Mouse (Mus musculus) liver, embryonic 15.5 days (tissue): ENCODE data around the gene 4930564D02Rik. TPM values are rescaled to one million over a fixed set of nuclear protein-coding genes. Genes with fewer than 3 reads are reported as not detected.

ENCODE experiments used
- ATAC-seq: fragments of 200-750 bp; cut with Nextera tagmentation; 2 replicates; pipeline ENCODE4 v1.8.0; 2017; ENCODE audit warnings: moderate number of reproducible peaks, mild to moderate bottlenecking, moderate library complexity; ENCODE audit not compliant: insufficient read depth
- H3K27ac ChIP-seq: fragments of 300-500 bp; sonication (generic); replicated peaks from 2 replicates; pipeline ENCODE4 v1.5.1; 2015; ENCODE audit warnings: mild to moderate bottlenecking, inconsistent platforms
- H3K27me3 ChIP-seq: fragments of 300-500 bp; sonication (generic); 2 replicates; pipeline ENCODE4 v1.6.1; 2015; ENCODE audit warnings: mild to moderate bottlenecking, inconsistent platforms
- H3K36me3 ChIP-seq: fragments of 300-500 bp; sonication (generic); replicated peaks from 2 replicates; pipeline ENCODE4 v1.6.1; 2015; ENCODE audit warnings: moderate library complexity, mild to moderate bottlenecking, inconsistent platforms
- H3K4me1 ChIP-seq: fragments of 300-500 bp; sonication (generic); replicated peaks from 2 replicates; pipeline ENCODE4 v1.6.1; 2015; ENCODE audit warnings: inconsistent platforms
- H3K4me2 ChIP-seq: fragments of 300-500 bp; sonication (generic); 2 replicates; pipeline ENCODE4 v1.6.1; 2015; ENCODE audit warnings: moderate library complexity, mild to moderate bottlenecking, inconsistent platforms
- H3K4me3 ChIP-seq: fragments of 300-500 bp; sonication (generic); replicated peaks from 2 replicates; pipeline ENCODE4 v1.5.1; 2015; ENCODE audit warnings: mild to moderate bottlenecking, inconsistent platforms
- H3K9ac ChIP-seq: fragments of 300-500 bp; sonication (generic); 2 replicates; pipeline ENCODE4 v1.6.1; 2015; ENCODE audit warnings: moderate library complexity, mild to moderate bottlenecking, inconsistent platforms
- H3K9me3 ChIP-seq: fragments of 300-500 bp; sonication (generic); replicated peaks from 2 replicates; pipeline ENCODE4 v1.6.1; 2016; ENCODE audit warnings: inconsistent platforms
- WGBS: fragments of 180-500 bp; shearing (Covaris S2); methylation state at CpG from one replicate; pipeline ENCODE4 v1.1.7; 2015; ENCODE audit warnings: mixed read lengths; ENCODE audit not compliant: insufficient replicate concordance; 5-methylcytosine and 5-hydroxymethylcytosine counted together
- polyA plus RNA-seq: library from polyadenylated mRNA; unstranded; fragments of >200 nt; fragmentation: Nextera tagmentation; extraction: Ambion mirVana; gene quantifications from 2 replicates; pipeline ENCODE4 v1.2.1, GENCODE M21; 2015

Gene 4930564D02Rik
- polyA plus RNA-seq: not detected in 2 replicates

DNA sequence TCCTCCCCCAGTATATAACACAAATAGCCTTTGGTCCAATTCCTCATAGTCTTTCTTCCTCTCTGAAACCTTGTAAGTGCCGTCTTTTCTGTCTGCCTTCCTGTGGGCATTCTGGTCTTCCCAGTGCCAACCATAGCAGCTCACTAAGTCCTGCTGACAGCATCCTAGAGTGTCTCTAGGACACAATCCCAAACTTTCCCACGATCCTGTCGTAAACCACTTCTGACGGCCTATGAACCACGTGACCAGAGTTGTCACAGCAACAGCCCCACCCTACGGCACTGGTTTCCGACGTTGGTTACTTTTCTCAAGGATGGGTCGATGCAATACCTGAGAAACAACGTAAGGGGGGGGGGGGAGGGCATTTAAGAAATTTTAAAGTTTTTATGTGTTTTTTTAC, at the start of gene 4930564D02Rik:
TSS of gene 4930564D02Rik (plus strand) at position 301 of the 400 bp plus-strand sequence.
- no peak within 1 kb of the TSS for H3K27ac ChIP-seq
- ATAC-seq: no peak
- no peak within 1 kb of the TSS for H3K4me2 ChIP-seq
- 70% methylated on average over 10 of the region's 10 CpGs for WGBS
- H3K36me3 ChIP-seq: no peaks in the 10 kb centered on the region
- no peak within 1 kb of the TSS for H3K4me3 ChIP-seq
- no peak within 1 kb of the TSS for H3K9ac ChIP-seq
- no peaks in the 10 kb centered on the region for H3K4me1 ChIP-seq
- peaks cover 5% of the 10 kb centered on the region for H3K27me3 ChIP-seq
- H3K9me3 ChIP-seq: no peaks in the 10 kb centered on the region

DNA sequence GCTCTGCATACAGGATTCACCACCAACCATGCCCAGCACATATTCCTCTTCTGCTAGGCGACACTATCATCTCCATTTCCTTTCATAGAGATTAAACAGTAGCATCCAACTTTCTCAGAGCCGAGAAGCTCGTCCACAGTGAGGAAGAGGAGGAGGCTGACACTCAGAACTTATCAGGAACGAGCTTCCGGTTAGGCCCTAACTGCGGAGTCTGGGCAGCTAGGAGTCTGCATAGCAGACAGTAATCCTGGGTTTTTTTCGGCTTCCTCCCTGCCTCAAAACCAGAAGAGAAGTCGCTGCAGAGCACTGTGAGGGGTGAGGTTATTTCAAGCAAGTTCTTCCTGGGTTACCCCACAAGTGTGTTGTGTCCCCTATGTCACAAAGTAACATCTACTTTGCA, 49.3 kb upstream of the 4930564D02Rik start:
- Histone ChIP-seq H3K9ac (no peak overlapping the region), H3K4me3 (no peak overlapping the region), H3K4me1 (no peaks in the 10 kb centered on the region), H3K36me3 (no peaks in the 10 kb centered on the region), H3K9me3 (no peaks in the 10 kb centered on the region), H3K27me3 (no peaks in the 10 kb centered on the region), H3K4me2 (no peak overlapping the region), H3K27ac (0 out of 2 replicates have a peak overlapping the region, but pooled peaks have one; percentile 24)
- ATAC-seq: no peak; the same call in 1 of the 2 replicates
- WGBS: 37% methylated on average over 8 of the region's 8 CpGs

DNA sequence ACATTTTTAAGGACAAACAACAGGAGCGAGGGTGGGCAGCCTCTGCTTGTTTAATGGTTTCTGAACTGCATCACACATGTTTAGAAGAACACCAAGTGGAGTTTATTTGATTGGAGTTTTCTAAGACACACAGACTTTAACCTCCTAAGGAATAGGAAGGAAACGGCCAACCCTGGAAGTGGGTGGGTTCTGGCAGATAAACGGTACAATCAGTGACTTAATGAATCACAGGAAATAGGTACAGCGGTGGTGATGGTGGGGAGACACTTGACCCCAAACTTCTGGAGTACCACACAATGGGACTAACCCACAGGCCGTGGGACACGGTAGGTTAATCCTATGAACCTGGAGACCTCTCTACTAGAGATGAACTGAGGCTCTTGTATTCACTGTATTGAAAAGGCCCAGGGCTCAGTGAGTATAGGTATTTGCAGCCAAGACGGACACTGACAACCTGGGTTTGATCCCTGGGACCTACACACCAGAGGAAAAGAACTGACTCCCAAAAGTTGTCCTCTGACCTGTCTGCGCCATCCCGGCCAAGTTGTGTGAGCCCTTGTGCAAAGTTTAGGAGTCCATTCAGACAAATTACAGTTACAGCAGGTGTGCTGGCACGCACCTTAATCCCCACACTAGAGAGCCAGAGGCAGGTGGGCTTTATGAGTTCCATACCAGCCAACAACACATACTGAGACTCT, 48.4 kb upstream of the 4930564D02Rik start:
- Histone ChIP-seq H3K4me3 (no peak overlapping the region), H3K36me3 (no peaks in the 10 kb centered on the region), H3K4me1 (no peaks in the 10 kb centered on the region), H3K27ac (0 out of 2 replicates have a peak overlapping the region, but pooled peaks have one; percentile 7), H3K9ac (no peak overlapping the region), H3K9me3 (no peaks in the 10 kb centered on the region), H3K27me3 (no peaks in the 10 kb centered on the region), H3K4me2 (no peak overlapping the region)
- 40% methylated on average over 10 of the region's 10 CpGs for WGBS
- no peak for ATAC-seq

DNA sequence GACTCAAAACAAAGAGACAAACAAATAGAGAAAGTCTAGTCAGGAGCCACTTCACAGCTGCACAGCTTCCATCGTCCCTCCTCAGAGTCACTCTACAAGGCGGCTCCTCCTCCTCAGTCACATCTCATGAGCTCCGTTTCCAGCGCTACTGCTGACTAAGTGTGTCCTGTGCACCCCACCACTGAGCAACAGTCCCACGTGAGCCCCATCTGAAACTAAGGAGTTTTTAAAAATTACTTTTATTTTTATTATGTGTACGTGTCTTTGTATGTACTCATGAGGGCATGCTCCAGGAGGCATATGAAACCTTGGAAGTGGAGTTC, 47.9 kb upstream of the 4930564D02Rik start:
- H3K27me3 ChIP-seq: no peaks in the 10 kb centered on the region
- no peak overlapping the region for H3K4me3 ChIP-seq
- H3K4me2 ChIP-seq: no peak overlapping the region
- 0 out of 2 replicates have a peak overlapping the region, but pooled peaks have one; percentile 7 for H3K27ac ChIP-seq
- no peaks in the 10 kb centered on the region for H3K4me1 ChIP-seq
- no peaks in the 10 kb centered on the region for H3K9me3 ChIP-seq
- WGBS: 61% methylated on average over 6 of the region's 6 CpGs
- ATAC-seq: no peak
- no peaks in the 10 kb centered on the region for H3K36me3 ChIP-seq
- no peak overlapping the region for H3K9ac ChIP-seq

DNA sequence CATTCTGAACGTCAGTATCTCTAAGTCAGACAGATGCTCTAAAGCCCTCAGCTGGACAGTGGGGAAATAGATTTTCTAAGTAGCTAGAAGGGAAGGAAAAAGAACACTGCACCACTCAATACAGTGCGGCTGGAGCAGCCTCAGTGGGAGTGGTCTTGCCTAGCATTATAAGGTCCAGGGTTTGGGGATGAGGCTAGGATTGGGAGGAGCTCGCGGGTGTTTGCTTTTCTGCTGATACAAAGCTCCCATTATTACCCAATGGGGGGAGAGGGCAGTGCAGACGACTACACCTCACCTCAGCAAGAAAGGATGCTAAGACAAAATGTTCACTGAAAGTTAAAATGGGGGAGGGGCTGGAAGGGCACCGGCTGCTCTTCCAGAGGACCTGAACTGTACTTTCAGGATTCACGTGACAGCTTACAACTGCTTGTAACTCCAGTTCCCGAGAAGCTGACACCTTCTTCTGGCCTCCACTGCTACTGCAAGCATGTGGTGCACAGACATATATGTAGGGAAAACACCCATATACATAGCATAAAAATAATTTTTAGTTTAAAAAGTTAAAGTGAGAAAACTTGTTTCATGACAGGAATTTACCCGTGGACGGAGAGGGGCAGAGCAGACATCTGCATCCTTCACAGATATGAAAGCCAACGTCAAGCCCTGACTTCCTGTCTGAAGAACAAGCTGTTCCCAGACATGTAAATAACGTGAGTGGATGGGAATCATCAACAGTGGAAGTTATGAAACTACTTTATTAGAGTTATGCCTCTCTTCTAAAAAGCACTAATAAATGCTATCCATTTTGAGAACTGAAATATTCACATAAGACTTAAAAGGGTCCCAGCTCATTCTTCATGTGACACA, 46.6 kb upstream of the 4930564D02Rik start:
- H3K36me3 ChIP-seq: no peaks in the 10 kb centered on the region
- no peaks in the 10 kb centered on the region for H3K4me1 ChIP-seq
- H3K9ac ChIP-seq: no peak overlapping the region
- H3K4me3 ChIP-seq: no peak overlapping the region
- H3K4me2 ChIP-seq: no peak overlapping the region
- H3K9me3 ChIP-seq: no peaks in the 10 kb centered on the region
- 0 out of 2 replicates have a peak overlapping the region, but pooled peaks have one; percentile 14 for H3K27ac ChIP-seq
- WGBS: 18% methylated on average over 12 of the region's 12 CpGs
- no peaks in the 10 kb centered on the region for H3K27me3 ChIP-seq
- ATAC-seq: no peak

DNA sequence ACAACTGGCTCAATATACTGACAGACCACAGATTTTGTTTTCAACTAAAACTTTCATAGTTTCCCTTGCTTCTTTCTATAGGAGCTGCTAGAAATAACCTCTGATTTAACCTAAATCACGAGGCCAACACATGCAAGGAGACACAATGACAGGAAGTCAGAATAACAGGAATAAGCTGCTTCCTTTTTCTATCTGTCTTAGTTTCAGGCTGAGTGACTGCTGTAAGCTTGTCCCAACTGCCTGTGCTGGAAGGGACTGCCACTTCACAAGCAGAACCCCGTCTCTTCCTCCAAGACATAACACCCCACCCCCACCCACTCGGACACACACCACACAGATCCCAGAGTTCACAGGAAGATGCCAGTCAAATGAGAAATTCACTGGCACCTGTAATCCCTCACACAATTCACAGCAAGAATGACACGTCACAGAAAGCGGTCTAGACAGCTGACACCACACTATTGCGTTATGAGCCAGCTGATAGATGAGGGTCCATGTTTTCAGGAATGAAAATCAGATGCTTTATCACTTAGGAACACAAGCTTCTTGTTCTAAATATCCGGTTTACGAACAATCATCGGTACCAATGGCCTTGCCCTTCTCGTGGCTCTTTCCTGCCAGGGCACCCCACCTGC, 43.2 kb upstream of the 4930564D02Rik start:
- Histone ChIP-seq H3K9ac (no peak overlapping the region), H3K36me3 (no peaks in the 10 kb centered on the region), H3K9me3 (no peaks in the 10 kb centered on the region), H3K4me3 (no peak overlapping the region), H3K27me3 (no peaks in the 10 kb centered on the region), H3K27ac (0 out of 2 replicates have a peak overlapping the region, but pooled peaks have one; percentile 4), H3K4me1 (no peaks in the 10 kb centered on the region), H3K4me2 (no peak overlapping the region)
- peak; percentile 31; the same call in 1 of the 2 replicates for ATAC-seq
- 33% methylated on average over 10 of the region's 10 CpGs for WGBS

DNA sequence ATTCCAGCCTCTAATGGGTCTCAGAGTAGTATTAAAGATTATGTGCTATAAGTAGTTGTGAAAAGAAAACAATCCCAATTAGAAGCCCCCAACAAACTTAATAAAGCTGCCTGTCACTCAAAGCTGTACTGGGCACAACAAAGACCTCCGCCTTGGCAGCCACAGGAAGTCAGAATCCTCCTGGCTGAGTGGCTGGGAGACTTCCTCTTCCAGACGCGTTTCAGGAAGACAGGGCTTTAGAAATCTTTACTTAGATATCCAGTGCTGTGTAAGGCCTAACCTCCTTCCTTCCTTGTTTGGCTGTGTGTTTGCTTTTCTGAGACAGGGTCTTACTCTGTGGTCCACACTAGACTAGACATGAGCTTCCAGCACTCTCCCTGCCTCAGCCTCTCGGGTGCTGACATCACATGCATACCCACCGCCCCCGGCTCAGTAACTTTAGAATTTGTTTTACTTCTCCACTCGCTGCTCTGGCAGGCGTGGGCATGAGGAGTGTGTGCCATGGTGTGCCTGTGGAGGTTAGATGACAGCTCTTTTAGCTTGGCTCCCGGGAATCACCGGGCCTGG, 30.3 kb upstream of the 4930564D02Rik start:
- no peak overlapping the region for H3K27ac ChIP-seq
- H3K9me3 ChIP-seq: no peaks in the 10 kb centered on the region
- ATAC-seq: 0 out of 2 replicates have a peak, but pooled peaks have one; percentile 25
- H3K9ac ChIP-seq: no peak overlapping the region
- no peak overlapping the region for H3K4me2 ChIP-seq
- no peak overlapping the region for H3K4me3 ChIP-seq
- 34% methylated on average over 10 of the region's 10 CpGs for WGBS
- H3K27me3 ChIP-seq: no peaks in the 10 kb centered on the region; the same call in 1 of the 2 replicates
- no peaks in the 10 kb centered on the region for H3K36me3 ChIP-seq
- no peaks in the 10 kb centered on the region; the same call in 1 of the 2 replicates for H3K4me1 ChIP-seq

DNA sequence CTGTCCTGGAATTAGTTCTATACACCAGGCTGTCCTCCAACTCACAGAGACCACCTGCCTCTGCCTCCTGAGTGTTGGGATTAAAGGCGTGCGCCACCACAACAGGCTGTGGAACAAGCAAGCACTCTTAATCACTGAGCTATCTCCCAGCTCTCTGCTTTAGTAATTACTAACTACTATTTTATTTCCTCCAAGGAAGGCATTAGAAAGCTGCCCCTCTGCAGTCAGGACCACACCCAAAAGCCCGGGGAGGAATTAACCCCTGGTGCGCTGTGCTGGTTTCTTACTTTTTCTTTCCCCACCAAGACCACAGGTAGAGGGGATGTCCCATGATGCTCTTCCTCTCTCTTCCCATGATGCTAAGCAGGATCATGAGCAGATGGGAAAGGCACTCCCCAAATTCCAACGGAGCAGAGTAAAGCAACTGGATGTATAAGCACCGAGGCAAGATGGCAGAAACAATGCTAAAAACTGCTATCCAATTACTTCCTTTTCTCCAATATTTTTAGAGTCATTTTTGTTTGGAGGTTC, 29.3 kb upstream of the 4930564D02Rik start:
- Histone ChIP-seq H3K36me3 (no peaks in the 10 kb centered on the region), H3K4me2 (no peak overlapping the region), H3K9ac (no peak overlapping the region), H3K4me3 (no peak overlapping the region), H3K9me3 (no peaks in the 10 kb centered on the region), H3K4me1 (no peaks in the 10 kb centered on the region; the same call in 1 of the 2 replicates), H3K27ac (no peak overlapping the region), H3K27me3 (no peaks in the 10 kb centered on the region; the same call in 1 of the 2 replicates)
- no peak for ATAC-seq
- 60% methylated on average over 6 of the region's 6 CpGs for WGBS

DNA sequence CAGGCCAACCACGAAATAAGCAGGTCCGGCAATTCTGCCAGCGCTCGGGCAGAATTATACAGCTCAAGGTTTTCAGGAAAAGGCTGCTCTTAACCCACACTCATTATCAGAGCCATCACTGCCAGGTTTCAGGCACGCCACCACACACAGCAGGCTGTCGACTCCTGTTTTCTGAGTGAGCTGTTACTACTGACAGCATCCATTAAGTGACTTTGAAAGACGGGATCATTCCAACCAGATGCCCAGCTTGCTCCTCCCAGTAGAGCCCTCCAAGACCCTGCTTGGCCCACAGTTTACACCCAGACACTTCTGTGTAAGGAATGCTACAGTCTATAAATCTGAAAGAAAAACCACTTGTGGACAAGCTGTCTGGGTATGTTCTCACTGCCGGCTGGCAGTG, 26.6 kb upstream of the 4930564D02Rik start:
- H3K27me3 ChIP-seq: no peaks in the 10 kb centered on the region; the same call in 1 of the 2 replicates
- ATAC-seq: no peak
- H3K27ac ChIP-seq: no peak overlapping the region
- H3K9ac ChIP-seq: no peak overlapping the region
- 36% methylated on average over 8 of the region's 8 CpGs for WGBS
- H3K36me3 ChIP-seq: no peaks in the 10 kb centered on the region
- no peaks in the 10 kb centered on the region for H3K9me3 ChIP-seq
- H3K4me3 ChIP-seq: no peak overlapping the region
- no peak overlapping the region for H3K4me2 ChIP-seq
- peaks cover 3% of the 10 kb centered on the region; the same call in 1 of the 2 replicates for H3K4me1 ChIP-seq

DNA sequence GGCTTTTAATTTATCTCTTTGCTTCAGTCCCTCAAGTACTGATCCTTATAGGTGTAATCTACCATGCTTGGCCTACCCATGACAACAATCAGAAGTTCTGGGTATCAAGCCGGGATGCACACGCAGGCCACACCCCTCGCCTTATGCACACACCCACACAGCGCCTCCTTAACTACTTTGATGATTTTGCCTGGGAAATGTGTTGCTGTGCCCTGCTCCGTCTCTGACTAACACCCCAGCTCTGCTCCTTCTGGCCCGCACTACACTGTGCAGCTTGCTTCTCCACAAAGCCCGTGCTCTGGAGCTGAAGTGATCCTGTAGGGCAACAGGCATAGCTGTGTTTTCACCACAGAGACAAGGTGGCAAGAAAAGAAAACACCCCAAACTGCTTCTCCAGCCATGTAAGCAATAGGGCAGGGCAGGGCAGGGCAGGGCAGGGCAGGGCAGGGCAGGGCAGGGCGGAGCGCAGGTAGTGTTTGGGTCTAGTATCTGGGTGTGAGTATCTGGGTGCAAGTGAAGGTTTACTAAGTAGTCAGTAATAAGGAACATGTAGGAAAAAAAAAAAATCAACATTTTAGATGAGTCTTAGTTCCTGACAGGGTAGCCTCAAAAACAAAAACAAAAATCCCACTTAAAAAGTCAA, 25.5 kb upstream of the 4930564D02Rik start:
- WGBS: 62% methylated on average over 9 of the region's 9 CpGs

More for the DNA sequence above, 25.5 kb upstream of the 4930564D02Rik start:
- Histone ChIP-seq H3K27ac (no peak overlapping the region), H3K4me1 (peaks cover 3% of the 10 kb centered on the region; the same call in 1 of the 2 replicates), H3K36me3 (no peaks in the 10 kb centered on the region), H3K4me3 (no peak overlapping the region), H3K27me3 (peaks cover 4% of the 10 kb centered on the region; the same call in 1 of the 2 replicates), H3K9ac (no peak overlapping the region), H3K9me3 (no peaks in the 10 kb centered on the region), H3K4me2 (no peak overlapping the region)
- ATAC-seq: no peak
